Mouse (Mus musculus) myocyte (in vitro differentiated cells): ENCODE measurements around the gene Cyp4x1. TPM values are rescaled to one million over a fixed set of nuclear protein-coding genes. Genes with fewer than 3 reads are reported as not detected.

Experiments
- H3K27me3 ChIP-seq: one replicate; pipeline ENCODE4 v1.6.1; 2011; ENCODE audit not compliant: control insufficient read depth, insufficient read depth, insufficient read length
- H3K36me3 ChIP-seq: one replicate; pipeline ENCODE4 v1.6.1; 2011; ENCODE audit not compliant: control insufficient read depth, insufficient read depth
- H3K4me2 ChIP-seq: one replicate; pipeline ENCODE4 v1.6.1; 2011; ENCODE audit warnings: low read depth, control low read depth
- H3K4me3 ChIP-seq: one replicate; pipeline ENCODE4 v1.5.1; 2011; ENCODE audit warnings: mild to moderate bottlenecking, control low read depth, moderate library complexity
- H3K79me2 ChIP-seq: one replicate; pipeline ENCODE4 v1.6.1; 2011; ENCODE audit not compliant: control insufficient read depth, insufficient read depth
- H3ac ChIP-seq: one replicate; pipeline ENCODE4 v1.6.1; 2011; ENCODE audit not compliant: control insufficient read depth, insufficient read length
- CEBPB ChIP-seq: IDR thresholded peaks from 2 replicates; pipeline ENCODE4 v1.6.1; 2011; ENCODE audit warnings: mild to moderate bottlenecking, moderate library complexity; ENCODE audit not compliant: poor library complexity, insufficient read depth, severe bottlenecking
- E2F4 ChIP-seq: IDR thresholded peaks from one replicate; pipeline ENCODE4 v1.6.1; 2011; ENCODE audit warnings: mild to moderate bottlenecking, control low read depth, moderate library complexity; ENCODE audit not compliant: insufficient read depth
- MAX ChIP-seq: IDR thresholded peaks from one replicate; pipeline ENCODE4 v1.6.1; 2011; ENCODE audit warnings: low read depth, mild to moderate bottlenecking, control low read depth
- MYOD1 ChIP-seq, 3 experiments: IDR thresholded peaks; one replicate each; pipeline ENCODE4 v1.6.1; 2011; ENCODE audit warnings: control low read depth in 2 of 3, low read depth in 2 of 3, mild to moderate bottlenecking in 2 of 3, moderate library complexity in 1 of 3; ENCODE audit not compliant: insufficient read length in 2 of 3, control insufficient read depth in 1 of 3
- MYOG ChIP-seq, 3 experiments: IDR thresholded peaks; one replicate each; pipeline ENCODE4 v1.6.1; 2011; ENCODE audit warnings: control low read depth in 2 of 3, low read depth in 2 of 3, mild to moderate bottlenecking in 2 of 3; ENCODE audit not compliant: insufficient read length in 2 of 3, control insufficient read depth in 1 of 3, insufficient read depth in 1 of 3
- POLR2A ChIP-seq: IDR thresholded peaks from one replicate; pipeline ENCODE4 v1.6.1; 2011; ENCODE audit warnings: low read depth, mild to moderate bottlenecking, control low read depth, moderate library complexity; ENCODE audit not compliant: insufficient read length
- POLR2AphosphoS2 ChIP-seq: IDR thresholded peaks from one replicate; pipeline ENCODE4 v1.6.1; 2011; ENCODE audit warnings: low read depth, control low read depth; ENCODE audit not compliant: insufficient read length
- REST ChIP-seq: IDR thresholded peaks from one replicate; pipeline ENCODE4 v1.6.1; 2011; ENCODE audit warnings: mild to moderate bottlenecking, control low read depth, moderate library complexity; ENCODE audit not compliant: insufficient read depth, insufficient read length
- SRF ChIP-seq: IDR thresholded peaks from one replicate; pipeline ENCODE4 v1.6.1; 2011; ENCODE audit warnings: low read depth; ENCODE audit not compliant: control insufficient read depth, insufficient read length
- TCF12 ChIP-seq: IDR thresholded peaks from one replicate; pipeline ENCODE4 v1.6.1; 2011; ENCODE audit warnings: mild to moderate bottlenecking, control low read depth; ENCODE audit not compliant: poor library complexity, insufficient read depth, severe bottlenecking
- TCF3 ChIP-seq: IDR thresholded peaks from one replicate; pipeline ENCODE4 v1.6.1; 2011; ENCODE audit warnings: low read depth, control low read depth; ENCODE audit not compliant: insufficient read length
- USF1 ChIP-seq: IDR thresholded peaks from one replicate; pipeline ENCODE4 v1.6.1; 2011; ENCODE audit warnings: low read depth, mild to moderate bottlenecking, control low read depth, moderate library complexity
- polyA plus RNA-seq: library from polyadenylated mRNA; unstranded; fragments of >200 nt; fragmentation: generic; extraction: Trizol; gene quantifications from one replicate; pipeline ENCODE4 v1.2.1, GENCODE M21; 2012; ENCODE audit warnings: missing spikeins

Gene Cyp4x1
- polyA plus RNA-seq, 1 experiment, result not detected

DNA sequence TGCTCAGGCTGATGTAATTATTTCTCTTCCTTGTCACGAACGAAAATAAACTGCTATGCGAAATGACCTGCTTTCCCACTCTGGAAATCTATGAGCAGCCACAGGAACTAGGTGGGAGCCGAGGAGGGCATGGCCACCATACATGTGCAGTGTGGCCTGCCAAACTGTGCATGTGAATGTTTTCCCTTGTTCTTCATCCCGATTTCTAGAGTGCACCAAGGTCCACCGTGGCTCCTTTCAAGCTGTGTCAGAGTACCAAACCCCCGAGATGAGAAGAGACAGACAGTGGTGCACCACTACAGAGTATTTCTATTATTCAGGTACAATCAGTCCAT is 182 bp upstream of the Cyp4x1 start:
- TF ChIP-seq REST, result no peak
- TF ChIP-seq TCF3, result no peak
- peaks cover 6% of the 10 kb centered on the region for H3K27me3 ChIP-seq
- H3ac ChIP-seq, result no peak overlapping the region
- no peaks in the 10 kb centered on the region for H3K79me2 ChIP-seq
- H3K36me3 ChIP-seq, result no peaks in the 10 kb centered on the region
- H3K4me3 ChIP-seq, result no peak overlapping the region
- no peak overlapping the region for H3K4me2 ChIP-seq

DNA sequence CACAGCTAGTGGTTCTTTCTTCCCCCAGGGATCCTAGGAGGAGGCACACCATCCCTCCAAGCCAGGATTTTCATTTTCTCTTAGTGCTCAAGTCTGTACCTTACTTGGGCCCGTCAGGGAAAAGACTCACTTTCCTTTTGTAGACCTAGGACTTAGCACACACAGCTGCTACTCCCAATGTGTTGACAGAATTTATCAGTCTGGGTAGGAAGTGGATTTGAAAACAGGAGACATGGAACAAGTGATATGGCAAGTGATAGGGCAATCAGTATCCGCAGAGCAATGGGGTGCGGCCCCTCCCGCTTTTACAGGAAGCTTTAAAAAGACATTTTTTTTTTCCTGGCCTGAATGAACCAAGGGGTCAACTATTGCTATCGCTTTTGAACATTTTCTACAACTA is 996 bp downstream of the Cyp4x1 start:
- Histone ChIP-seq H3K27me3 (peaks cover 6% of the 10 kb centered on the region), H3K4me3 (no peak overlapping the region), H3ac (no peak overlapping the region), H3K36me3 (no peaks in the 10 kb centered on the region), H3K4me2 (no peak overlapping the region), H3K79me2 (no peaks in the 10 kb centered on the region)
- TF ChIP-seq SRF, result no peak
- no peak for TF ChIP-seq TCF12
- TF ChIP-seq MAX, result no peak
- no peak for TF ChIP-seq TCF3
- no peak for TF ChIP-seq POLR2AphosphoS2
- TF ChIP-seq REST, result no peak
- TF ChIP-seq MYOD1 (IDR thresholded peaks at IDR 0.05; ENCODE audit: control insufficient read depth in 1 of 3, insufficient read length in 2 of 3, low read depth in 2 of 3), result no peak
- no peak for TF ChIP-seq E2F4

DNA sequence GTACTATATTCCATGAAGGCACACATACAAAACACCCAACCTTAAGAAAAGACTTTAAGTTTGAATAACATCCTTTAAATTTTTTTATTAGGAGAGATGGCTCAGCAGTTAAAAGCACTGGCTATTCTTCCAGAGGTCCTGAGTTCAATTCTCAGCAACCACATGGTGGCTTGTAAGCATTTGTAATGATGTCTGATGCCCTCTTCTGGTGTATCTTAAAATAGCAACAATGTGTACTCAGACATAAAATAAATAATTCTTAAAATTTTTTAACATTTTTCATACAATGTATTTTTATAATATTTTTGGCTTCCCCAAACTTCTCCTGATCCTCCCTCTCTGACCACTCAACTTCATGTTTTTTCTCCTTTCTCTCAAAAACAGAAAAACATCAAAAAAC is 9.4 kb downstream of the Cyp4x1 start:
- no peaks in the 10 kb centered on the region for H3K27me3 ChIP-seq
- no peaks in the 10 kb centered on the region for H3K79me2 ChIP-seq
- TF ChIP-seq MYOG (IDR thresholded peaks at IDR 0.05; ENCODE audit: control insufficient read depth in 1 of 3, insufficient read depth in 1 of 3, insufficient read length in 2 of 3, low read depth in 2 of 3) (no peak), E2F4 (no peak), USF1 (no peak), SRF (no peak), MYOD1 (IDR thresholded peaks at IDR 0.05; ENCODE audit: control insufficient read depth in 1 of 3, insufficient read length in 2 of 3, low read depth in 2 of 3) (no peak), CEBPB (no peak), POLR2A (no peak), TCF3 (no peak), TCF12 (no peak), REST (no peak), POLR2AphosphoS2 (no peak), MAX (no peak)
- no peak overlapping the region for H3K4me3 ChIP-seq
- H3K4me2 ChIP-seq, result no peak overlapping the region
- H3K36me3 ChIP-seq, result no peaks in the 10 kb centered on the region
- no peak overlapping the region for H3ac ChIP-seq

DNA sequence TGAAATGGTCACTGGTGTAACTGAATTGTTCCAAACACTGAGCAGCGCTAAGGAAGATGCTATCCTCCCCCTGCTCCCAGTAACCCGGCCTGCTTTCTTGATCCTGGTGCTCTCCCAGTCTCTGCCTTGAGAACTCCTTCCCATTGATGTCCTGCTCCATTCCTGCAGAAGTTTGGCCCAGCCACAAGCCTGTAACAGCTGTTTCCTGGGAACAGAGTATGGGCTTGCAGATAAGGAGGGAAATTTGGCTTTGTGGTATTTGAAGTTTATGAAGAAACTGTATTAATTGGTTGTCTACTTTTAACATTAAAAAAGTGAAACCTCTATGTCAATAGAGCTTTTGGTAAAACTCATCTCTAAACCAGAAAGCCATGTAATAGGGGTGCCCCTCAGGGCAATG is 10.6 kb downstream of the Cyp4x1 start:
- Histone ChIP-seq H3K79me2 (no peaks in the 10 kb centered on the region), H3ac (no peak overlapping the region), H3K4me2 (no peak overlapping the region), H3K36me3 (no peaks in the 10 kb centered on the region), H3K27me3 (no peaks in the 10 kb centered on the region), H3K4me3 (no peak overlapping the region)
- TF ChIP-seq POLR2AphosphoS2, result no peak
- TF ChIP-seq MYOD1 (IDR thresholded peaks at IDR 0.05; ENCODE audit: control insufficient read depth in 1 of 3, insufficient read length in 2 of 3, low read depth in 2 of 3), result no peak
- TF ChIP-seq POLR2A, result no peak
- no peak for TF ChIP-seq REST
- no peak for TF ChIP-seq SRF
- no peak for TF ChIP-seq TCF3
- no peak for TF ChIP-seq MAX
- no peak for TF ChIP-seq USF1
- no peak for TF ChIP-seq TCF12
- TF ChIP-seq CEBPB, result no peak
- TF ChIP-seq E2F4, result no peak
- TF ChIP-seq MYOG (IDR thresholded peaks at IDR 0.05; ENCODE audit: control insufficient read depth in 1 of 3, insufficient read depth in 1 of 3, insufficient read length in 2 of 3, low read depth in 2 of 3), result no peak

GRCm38 (mm10) chr4:115121608-115122007 is 12.5 kb downstream of the Cyp4x1 start:
- Histone ChIP-seq H3K79me2 (no peaks in the 10 kb centered on the region), H3K36me3 (no peaks in the 10 kb centered on the region), H3ac (no peak overlapping the region), H3K4me3 (no peak overlapping the region), H3K4me2 (no peak overlapping the region), H3K27me3 (no peaks in the 10 kb centered on the region)
- TF ChIP-seq USF1 (no peak), REST (no peak), POLR2A (no peak), TCF12 (no peak), MYOG (IDR thresholded peaks at IDR 0.05; ENCODE audit: control insufficient read depth in 1 of 3, insufficient read depth in 1 of 3, insufficient read length in 2 of 3, low read depth in 2 of 3) (no peak), SRF (no peak), MYOD1 (IDR thresholded peaks at IDR 0.05; ENCODE audit: control insufficient read depth in 1 of 3, insufficient read length in 2 of 3, low read depth in 2 of 3) (no peak), POLR2AphosphoS2 (no peak), TCF3 (no peak), MAX (no peak), E2F4 (no peak), CEBPB (no peak)
